Mouse (Mus musculus): ENCODE measurements around the gene Robo1. TPM values are rescaled to one million over a fixed set of nuclear protein-coding genes. Genes with fewer than 3 reads are reported as not detected.

Gene Robo1
- polyA plus RNA-seq, 1 experiment from 2014 or later: 41.4 TPM

GRCm38 (mm10) chr16:72411669-72412270 is 103.7 kb downstream of the Robo1 start:
- no peaks in the 10 kb centered on the region for H3K27me3 ChIP-seq (ENCODE audit: control insufficient read depth, insufficient read depth, low read length)
- no peak overlapping the region for H3K27ac ChIP-seq (ENCODE audit: low read depth, low read length)
- H3K36me3 ChIP-seq (ENCODE audit: control insufficient read depth, insufficient read depth, low read length): no peaks in the 10 kb centered on the region
- H3K4me1 ChIP-seq (replicated peaks; ENCODE audit: control insufficient read depth, insufficient read depth, low read length): no peaks in the 10 kb centered on the region
- H3K9me3 ChIP-seq (ENCODE audit: control insufficient read depth, low read length): no peaks in the 10 kb centered on the region
- H3K4me3 ChIP-seq (ENCODE audit: low read depth, low read length): no peak overlapping the region
- ATAC-seq (replicated peaks; ENCODE audit: low FRiP score): no peak
- DNase-seq (ENCODE audit: low spot score): no peak
- WGBS: 56% methylated on average over 5 of the region's 5 CpGs
- no peak overlapping the region for H3K4me2 ChIP-seq (ENCODE audit: low read depth, low read length, severe bottlenecking)
- no peak overlapping the region for H3K9ac ChIP-seq (ENCODE audit: low read length)

- Histone ChIP-seq H3K36me3 (ENCODE audit: control insufficient read depth, insufficient read depth, low read length) (no peaks in the 10 kb centered on the region), H3K4me2 (ENCODE audit: low read depth, low read length, severe bottlenecking) (no peak overlapping the region), H3K9me3 (ENCODE audit: control insufficient read depth, low read length) (no peaks in the 10 kb centered on the region), H3K27ac (ENCODE audit: low read depth, low read length) (no peak overlapping the region), H3K27me3 (ENCODE audit: control insufficient read depth, insufficient read depth, low read length) (no peaks in the 10 kb centered on the region), H3K9ac (ENCODE audit: low read length) (no peak overlapping the region), H3K4me3 (ENCODE audit: low read depth, low read length) (no peak overlapping the region), H3K4me1 (replicated peaks; ENCODE audit: control insufficient read depth, insufficient read depth, low read length) (no peaks in the 10 kb centered on the region)
- no peak for DNase-seq (ENCODE audit: low spot score)
- 80% methylated on average over 7 of the region's 7 CpGs for WGBS
- no peak for ATAC-seq (replicated peaks; ENCODE audit: low FRiP score)
Measured at GRCm38 (mm10) chr16:72412879-72413278, 104.8 kb downstream of the Robo1 start.

- Histone ChIP-seq H3K4me2 (ENCODE audit: low read depth, low read length, severe bottlenecking) (no peak overlapping the region), H3K36me3 (ENCODE audit: control insufficient read depth, insufficient read depth, low read length) (no peaks in the 10 kb centered on the region), H3K4me1 (replicated peaks; ENCODE audit: control insufficient read depth, insufficient read depth, low read length) (no peaks in the 10 kb centered on the region), H3K27me3 (ENCODE audit: control insufficient read depth, insufficient read depth, low read length) (no peaks in the 10 kb centered on the region), H3K4me3 (ENCODE audit: low read depth, low read length) (no peak overlapping the region), H3K27ac (ENCODE audit: low read depth, low read length) (no peak overlapping the region), H3K9me3 (ENCODE audit: control insufficient read depth, low read length) (no peaks in the 10 kb centered on the region), H3K9ac (ENCODE audit: low read length) (no peak overlapping the region)
- ATAC-seq (replicated peaks; ENCODE audit: low FRiP score) (no peak), DNase-seq (ENCODE audit: low spot score) (no peak)
- 75% methylated on average over 5 of the region's 5 CpGs for WGBS
Measured at GRCm38 (mm10) chr16:72419328-72420066, 111.4 kb downstream of the Robo1 start.

GRCm38 (mm10) chr16:72422426-72422825 is 114.3 kb downstream of the Robo1 start:
- H3K4me1 ChIP-seq (replicated peaks; ENCODE audit: control insufficient read depth, insufficient read depth, low read length): no peaks in the 10 kb centered on the region
- no peak for DNase-seq (ENCODE audit: low spot score)
- no peak overlapping the region for H3K4me2 ChIP-seq (ENCODE audit: low read depth, low read length, severe bottlenecking)
- no peak for ATAC-seq (replicated peaks; ENCODE audit: low FRiP score)
- H3K9ac ChIP-seq (ENCODE audit: low read length): no peak overlapping the region
- 71% methylated on average over 4 of the region's 4 CpGs for WGBS
- H3K27ac ChIP-seq (ENCODE audit: low read depth, low read length): no peak overlapping the region
- no peaks in the 10 kb centered on the region for H3K9me3 ChIP-seq (ENCODE audit: control insufficient read depth, low read length)
- H3K36me3 ChIP-seq (ENCODE audit: control insufficient read depth, insufficient read depth, low read length): no peaks in the 10 kb centered on the region
- H3K27me3 ChIP-seq (ENCODE audit: control insufficient read depth, insufficient read depth, low read length): no peaks in the 10 kb centered on the region
- H3K4me3 ChIP-seq (ENCODE audit: low read depth, low read length): no peak overlapping the region

GRCm38 (mm10) chr16:72434396-72434795 is 126.3 kb downstream of the Robo1 start:
- H3K36me3 ChIP-seq (ENCODE audit: control insufficient read depth, insufficient read depth, low read length): no peaks in the 10 kb centered on the region
- ATAC-seq (replicated peaks; ENCODE audit: low FRiP score): no peak

GRCm38 (mm10) chr16:72444428-72445135 is 136.5 kb downstream of the Robo1 start:
- no peak overlapping the region for H3K27ac ChIP-seq (ENCODE audit: low read depth, low read length)
- no peaks in the 10 kb centered on the region for H3K4me1 ChIP-seq (replicated peaks; ENCODE audit: control insufficient read depth, insufficient read depth, low read length)
- 50% methylated on average over 18 of the region's 18 CpGs for WGBS
- H3K36me3 ChIP-seq (ENCODE audit: control insufficient read depth, insufficient read depth, low read length): no peaks in the 10 kb centered on the region
- H3K9ac ChIP-seq (ENCODE audit: low read length): no peak overlapping the region
- no peak overlapping the region for H3K4me3 ChIP-seq (ENCODE audit: low read depth, low read length)
- no peaks in the 10 kb centered on the region for H3K9me3 ChIP-seq (ENCODE audit: control insufficient read depth, low read length)
- DNase-seq (ENCODE audit: low spot score) (no peak), ATAC-seq (replicated peaks; ENCODE audit: low FRiP score) (peak; percentile 53; the same call in 1 of the 2 replicates)
- peak overlapping the region; percentile 18; the same call in 1 of the 2 replicates for H3K4me2 ChIP-seq (ENCODE audit: low read depth, low read length, severe bottlenecking)
- no peaks in the 10 kb centered on the region for H3K27me3 ChIP-seq (ENCODE audit: control insufficient read depth, insufficient read depth, low read length)

More at GRCm38 (mm10) chr16:72434396-72434795, 126.3 kb downstream of the Robo1 start:
- H3K9ac ChIP-seq (ENCODE audit: low read length): no peak overlapping the region
- H3K4me2 ChIP-seq (ENCODE audit: low read depth, low read length, severe bottlenecking): no peak overlapping the region
- no peaks in the 10 kb centered on the region for H3K4me1 ChIP-seq (replicated peaks; ENCODE audit: control insufficient read depth, insufficient read depth, low read length)
- no peak overlapping the region for H3K27ac ChIP-seq (ENCODE audit: low read depth, low read length)
- no peaks in the 10 kb centered on the region for H3K27me3 ChIP-seq (ENCODE audit: control insufficient read depth, insufficient read depth, low read length)
- H3K4me3 ChIP-seq (ENCODE audit: low read depth, low read length): no peak overlapping the region
- H3K9me3 ChIP-seq (ENCODE audit: control insufficient read depth, low read length): no peaks in the 10 kb centered on the region
- DNase-seq (ENCODE audit: low spot score): no peak

- Histone ChIP-seq H3K9me3 (ENCODE audit: control insufficient read depth, low read length) (no peaks in the 10 kb centered on the region), H3K36me3 (ENCODE audit: control insufficient read depth, insufficient read depth, low read length) (no peaks in the 10 kb centered on the region), H3K27me3 (ENCODE audit: control insufficient read depth, insufficient read depth, low read length) (no peaks in the 10 kb centered on the region), H3K4me3 (ENCODE audit: low read depth, low read length) (no peak overlapping the region), H3K27ac (ENCODE audit: low read depth, low read length) (no peak overlapping the region), H3K4me2 (ENCODE audit: low read depth, low read length, severe bottlenecking) (no peak overlapping the region), H3K4me1 (replicated peaks; ENCODE audit: control insufficient read depth, insufficient read depth, low read length) (no peaks in the 10 kb centered on the region), H3K9ac (ENCODE audit: low read length) (no peak overlapping the region)
- 53% methylated on average over 10 of the region's 10 CpGs for WGBS
- no peak for DNase-seq (ENCODE audit: low spot score)
- ATAC-seq (replicated peaks; ENCODE audit: low FRiP score): no peak
Measured at GRCm38 (mm10) chr16:72458155-72458554, 150.0 kb downstream of the Robo1 start.

- DNase-seq (ENCODE audit: low spot score): no peak
Measured at GRCm38 (mm10) chr16:72458576-72458975, 150.5 kb downstream of the Robo1 start.

More at GRCm38 (mm10) chr16:72458576-72458975, 150.5 kb downstream of the Robo1 start:
- 47% methylated on average over 10 of the region's 10 CpGs for WGBS
- Histone ChIP-seq H3K9ac (ENCODE audit: low read length) (no peak overlapping the region), H3K36me3 (ENCODE audit: control insufficient read depth, insufficient read depth, low read length) (no peaks in the 10 kb centered on the region), H3K4me2 (ENCODE audit: low read depth, low read length, severe bottlenecking) (no peak overlapping the region), H3K27me3 (ENCODE audit: control insufficient read depth, insufficient read depth, low read length) (no peaks in the 10 kb centered on the region), H3K4me1 (replicated peaks; ENCODE audit: control insufficient read depth, insufficient read depth, low read length) (no peaks in the 10 kb centered on the region), H3K9me3 (ENCODE audit: control insufficient read depth, low read length) (no peaks in the 10 kb centered on the region), H3K27ac (ENCODE audit: low read depth, low read length) (no peak overlapping the region), H3K4me3 (ENCODE audit: low read depth, low read length) (no peak overlapping the region)
- no peak for ATAC-seq (replicated peaks; ENCODE audit: low FRiP score)

All from forebrain, embryonic 11.5 days (tissue).